Mouse (Mus musculus) embryo, embryonic 11 days (tissue): ENCODE measurements around the gene St5.

ENCODE experiments used
- DNase-seq: peaks from one replicate; pipeline ENCODE4 v3.0.0-alpha.2; 2015

St5 gene

GRCm38 (mm10) chr7:109606994-109607610 lies 96.3 kb downstream of the St5 start:
- no peak for DNase-seq

- no peak for DNase-seq
Observed at GRCm38 (mm10) chr7:109602562-109602961, 100.8 kb downstream of the St5 start.

GRCm38 (mm10) chr7:109602022-109602421 lies 101.4 kb downstream of the St5 start:
- DNase-seq = no peak

GRCm38 (mm10) chr7:109600702-109601101 lies 102.7 kb downstream of the St5 start:
- no peak for DNase-seq

GRCm38 (mm10) chr7:109599998-109600397 lies 103.4 kb downstream of the St5 start:
- no peak for DNase-seq

GRCm38 (mm10) chr7:109594845-109595531 lies 108.4 kb downstream of the St5 start:
- no peak for DNase-seq

GRCm38 (mm10) chr7:109593992-109594391 lies 109.4 kb downstream of the St5 start:
- DNase-seq = no peak

- no peak for DNase-seq
Observed at GRCm38 (mm10) chr7:109592184-109592583, 111.2 kb downstream of the St5 start.

- no peak for DNase-seq
Observed at GRCm38 (mm10) chr7:109590576-109590975, 112.8 kb downstream of the St5 start.

- DNase-seq = no peak
Observed at GRCm38 (mm10) chr7:109588990-109589389, 114.4 kb downstream of the St5 start.

GRCm38 (mm10) chr7:109588145-109588544 lies 115.3 kb downstream of the St5 start:
- DNase-seq = no peak

GRCm38 (mm10) chr7:109584467-109584866 lies 118.9 kb downstream of the St5 start:
- no peak for DNase-seq

GRCm38 (mm10) chr7:109580489-109580888 lies 122.9 kb downstream of the St5 start:
- DNase-seq = no peak

- DNase-seq = peak; percentile 63
Observed at GRCm38 (mm10) chr7:109579585-109580307, 123.7 kb downstream of the St5 start.

GRCm38 (mm10) chr7:109578880-109579584 lies 124.4 kb downstream of the St5 start:
- DNase-seq = no peak

GRCm38 (mm10) chr7:109576321-109577314 lies 126.8 kb downstream of the St5 start:
- DNase-seq = peak; percentile 30

- no peak for DNase-seq
Observed at GRCm38 (mm10) chr7:109574166-109574565, 129.2 kb downstream of the St5 start.

GRCm38 (mm10) chr7:109568391-109568892 lies 135.0 kb downstream of the St5 start:
- DNase-seq = no peak

GRCm38 (mm10) chr7:109566841-109567768 lies 136.3 kb downstream of the St5 start:
- DNase-seq = no peak

- DNase-seq = no peak
Observed at GRCm38 (mm10) chr7:109566327-109566726, 137.1 kb downstream of the St5 start.
